Mouse (Mus musculus) left cerebral cortex, adult 18-20 months (tissue): Measurements from ENCODE around the gene Mms19. TPM values are rescaled to one million over a fixed set of nuclear protein-coding genes. Genes with fewer than 3 reads are reported as not detected.

Source experiments
- DNase-seq, 2 experiments: peaks; one replicate each; pipeline ENCODE4 v3.0.0; 2021 to 2022; ENCODE audit warnings: low spot score in 2 of 2, mixed read lengths in 1 of 2
- long read RNA-seq, 2 experiments: library from polyadenylated mRNA; stranded (forward); transcript quantifications; one replicate each; pipeline ENCODE4 v2.0.0; 2021
- total RNA-seq, 2 experiments: library from RNA; stranded (reverse); gene quantifications; 2 replicates each; pipeline ENCODE4 v1.2.3; 2021

Gene Mms19
- total RNA-seq = 10 to 100 TPM; 30.9 to 32.3 TPM
- long read RNA-seq, experiment 1, full-length matches to known transcripts = 8 of 21 reads
- long read RNA-seq, experiment 1, partial matches to known transcripts = 3 of 21 reads
- long read RNA-seq, experiment 1, other reads (novel, unspliced or antisense) = 10 of 21 reads
- long read RNA-seq, experiment 2, full-length matches to known transcripts = 6 of 13 reads
- long read RNA-seq, experiment 2, partial matches to known transcripts = 2 of 13 reads
- long read RNA-seq, experiment 2, other reads (novel, unspliced or antisense) = 5 of 13 reads

DNA sequence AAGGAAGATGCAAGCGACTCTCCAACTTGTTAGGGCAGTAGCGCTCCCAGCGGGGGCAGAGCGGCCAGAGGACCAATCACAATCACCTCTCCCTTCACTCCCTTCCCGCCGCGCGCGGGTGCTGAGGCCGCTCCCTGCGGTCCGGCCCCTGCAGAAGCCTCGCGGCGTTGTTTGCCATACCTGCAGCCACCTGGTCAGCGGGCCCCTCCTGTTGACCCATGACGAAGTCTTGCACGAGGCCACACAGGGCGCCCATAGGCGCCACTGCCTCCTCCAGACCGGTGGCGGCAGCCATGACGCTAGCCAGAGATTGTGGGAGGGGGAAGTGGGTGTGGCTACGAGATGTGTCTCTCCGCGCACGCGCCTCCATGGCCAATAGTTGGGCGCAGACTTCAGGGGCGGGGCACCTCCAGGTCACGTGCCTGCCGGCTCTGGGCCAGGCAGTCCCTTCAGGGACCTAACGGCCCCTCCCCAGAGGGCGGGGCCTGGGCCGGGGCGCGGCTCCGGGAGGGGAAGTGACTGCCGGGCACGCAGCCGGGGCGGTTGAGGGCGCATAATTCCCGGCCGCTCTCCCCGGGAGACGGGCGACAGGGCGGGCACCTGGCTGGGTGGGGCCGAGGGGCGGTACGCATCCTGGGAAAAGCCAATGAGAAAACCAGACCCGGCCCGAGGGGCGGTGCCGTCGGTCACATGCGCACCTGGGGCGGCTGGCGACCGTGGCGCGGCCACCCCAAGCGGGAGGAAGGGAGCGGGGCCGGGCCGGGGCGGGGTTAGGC lies at the start of gene Mms19:
TSS of gene Mms19 (minus strand) at position 339 of the 776 bp plus-strand sequence.
- DNase-seq = peak; percentile 96 to 99

DNA sequence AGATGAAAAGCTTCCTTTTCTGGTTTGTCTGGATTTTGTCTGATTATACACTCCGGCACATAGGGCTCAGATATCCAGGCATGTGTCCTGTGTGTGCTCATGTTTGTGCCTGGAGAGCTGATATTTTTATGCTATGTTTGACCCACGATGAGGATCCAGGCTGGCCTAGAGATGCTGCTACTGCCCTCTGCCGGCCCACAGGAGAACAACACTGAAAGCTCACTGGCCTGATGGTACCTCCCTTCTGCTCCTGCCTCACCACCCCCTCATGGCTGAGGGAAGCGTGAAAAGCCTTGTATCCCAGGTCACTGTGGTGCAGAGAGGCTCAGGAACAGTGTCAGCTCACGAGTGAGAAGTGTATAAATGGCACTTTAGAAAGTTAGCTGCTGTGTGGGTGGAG lies 45.2 kb upstream of the Mms19 start:
- peak; percentile 82 to 83 for DNase-seq

DNA sequence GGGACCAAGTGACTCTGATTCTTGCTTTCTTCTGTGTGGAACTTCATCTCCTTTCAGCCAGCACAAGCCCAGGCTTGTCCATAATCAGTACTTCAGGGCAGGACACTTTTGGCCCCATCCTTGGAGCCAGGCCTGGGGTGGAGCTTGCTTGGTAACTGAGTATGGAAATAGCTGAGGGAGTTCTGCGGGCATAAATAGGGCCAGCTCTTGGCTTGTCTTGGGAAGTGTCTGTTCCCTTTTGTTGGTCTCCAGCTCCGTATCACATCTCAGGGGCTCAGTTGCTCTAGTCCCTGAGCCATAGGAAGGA lies 41.5 kb upstream of the Mms19 start:
- DNase-seq = no peak

GRCm38 (mm10) chr19:42021681-42022541 lies 41.0 kb upstream of the Mms19 start:
- no peak for DNase-seq

DNA sequence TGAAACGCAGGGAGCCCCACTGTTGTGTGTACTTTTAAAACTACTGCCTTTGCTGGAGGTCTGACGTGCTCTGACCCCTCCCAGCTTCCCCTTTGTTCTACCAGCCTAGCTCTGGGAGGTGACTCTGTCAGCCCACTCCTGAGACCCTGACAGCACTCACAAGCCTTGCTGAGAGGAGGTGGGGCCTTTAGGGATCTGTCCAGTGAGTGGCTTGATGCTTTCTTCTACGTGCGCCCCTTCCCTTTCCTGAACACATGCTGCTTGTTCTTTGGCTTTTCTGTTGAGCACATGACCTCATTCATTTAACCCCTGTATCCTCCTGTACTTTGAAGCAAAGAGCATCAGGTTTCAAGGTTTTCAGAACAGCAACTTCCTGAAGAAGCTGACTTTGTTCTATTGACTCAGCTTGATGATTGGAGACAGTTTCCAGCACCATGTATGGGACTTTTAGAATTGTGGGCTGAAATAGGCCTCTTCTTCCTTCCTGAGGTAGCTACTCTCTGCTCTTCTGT lies 38.1 kb upstream of the Mms19 start:
- DNase-seq = no peak

GRCm38 (mm10) chr19:42017399-42018247 lies 36.7 kb upstream of the Mms19 start:
- peak; percentile 55 to 60 for DNase-seq

- peak; percentile 53 to 55 for DNase-seq
Measured at GRCm38 (mm10) chr19:42016840-42017239, 35.9 kb upstream of the Mms19 start.

GRCm38 (mm10) chr19:42016251-42016650 lies 35.3 kb upstream of the Mms19 start:
- no peak for DNase-seq

DNA sequence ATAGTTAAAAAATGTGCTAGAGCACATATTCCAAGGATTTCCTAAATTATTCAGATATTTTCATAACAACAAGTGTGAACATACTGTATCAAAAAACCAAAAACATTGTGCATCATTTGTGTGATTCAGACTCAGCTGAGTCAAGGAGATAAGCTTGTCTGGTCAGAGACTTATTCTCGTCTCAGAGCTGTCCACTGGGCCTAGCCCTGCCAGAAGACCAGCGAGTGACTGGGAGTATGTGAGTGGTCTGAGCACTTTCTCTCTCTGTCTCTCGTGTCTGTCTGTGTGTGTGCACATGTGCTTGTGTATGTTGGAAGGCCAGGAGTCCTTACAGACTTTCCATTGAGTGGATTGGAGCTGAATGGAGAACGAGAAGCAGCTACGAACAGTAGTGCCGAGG lies 34.0 kb upstream of the Mms19 start:
- no peak for DNase-seq

GRCm38 (mm10) chr19:42014231-42014825 lies 33.4 kb upstream of the Mms19 start:
- DNase-seq = no peak

- no peak for DNase-seq
Measured at GRCm38 (mm10) chr19:42011123-42011522, 30.2 kb upstream of the Mms19 start.

GRCm38 (mm10) chr19:42010436-42010835 lies 29.5 kb upstream of the Mms19 start:
- DNase-seq = no peak

DNA sequence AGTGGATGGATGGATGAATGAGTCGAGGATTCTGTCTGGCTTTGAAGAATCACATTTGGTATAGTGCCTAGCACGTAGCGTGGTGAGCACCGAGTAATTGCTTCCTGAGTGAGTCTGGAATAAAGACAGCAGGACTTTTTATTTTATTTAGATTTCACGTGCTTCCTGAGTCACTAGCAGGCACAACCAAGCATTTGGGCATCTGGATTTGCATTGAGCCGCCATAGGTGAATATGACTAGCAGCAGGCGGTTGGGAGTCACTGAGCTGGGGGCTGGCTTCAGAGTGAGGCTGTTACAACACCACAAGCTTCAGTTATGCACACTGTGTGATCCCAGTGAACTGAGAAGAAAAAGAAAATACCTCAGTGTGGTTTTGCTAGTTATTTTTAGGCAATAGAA lies 28.1 kb upstream of the Mms19 start:
- no peak for DNase-seq

DNA sequence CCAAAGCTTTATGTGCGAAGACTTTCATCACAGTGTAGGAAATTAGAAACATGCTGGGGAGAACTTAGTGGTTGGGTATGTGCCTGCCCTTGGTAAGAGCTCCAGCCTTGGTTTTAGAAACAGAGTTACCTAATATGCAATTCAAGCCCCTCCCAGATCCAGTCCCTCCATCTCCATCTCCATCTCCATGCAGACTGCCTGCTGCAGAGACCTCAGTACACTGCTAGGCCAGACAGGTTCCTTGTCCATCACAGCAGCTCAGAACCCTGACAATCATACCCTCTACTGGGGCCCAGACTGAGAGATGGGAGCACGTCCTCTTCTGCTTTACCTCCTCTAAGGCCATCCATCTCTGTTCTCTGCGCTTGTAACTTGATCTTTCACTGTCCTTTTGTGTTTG lies 27.6 kb upstream of the Mms19 start:
- no peak for DNase-seq

GRCm38 (mm10) chr19:42006568-42006967 lies 25.6 kb upstream of the Mms19 start:
- no peak for DNase-seq

DNA sequence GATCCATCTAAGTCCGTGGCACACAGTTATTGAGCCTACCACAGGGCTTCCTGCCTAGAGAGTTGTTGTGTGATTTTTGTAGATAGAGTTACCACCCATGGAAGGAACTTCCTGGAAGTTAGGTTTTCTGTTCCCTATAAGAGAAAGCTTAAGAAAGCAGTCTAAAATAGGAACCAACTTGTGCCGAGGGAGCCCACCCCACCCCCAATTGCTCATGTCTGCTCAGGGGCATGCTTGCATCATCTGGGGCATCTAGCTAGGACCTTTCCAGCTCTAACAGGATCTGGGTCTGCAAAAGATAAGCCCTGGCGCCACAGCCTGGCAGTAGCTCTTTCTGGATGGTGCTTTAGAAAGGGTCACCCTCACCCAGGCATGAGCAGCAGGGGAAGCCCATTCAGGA lies 24.7 kb upstream of the Mms19 start:
- no peak for DNase-seq

DNA sequence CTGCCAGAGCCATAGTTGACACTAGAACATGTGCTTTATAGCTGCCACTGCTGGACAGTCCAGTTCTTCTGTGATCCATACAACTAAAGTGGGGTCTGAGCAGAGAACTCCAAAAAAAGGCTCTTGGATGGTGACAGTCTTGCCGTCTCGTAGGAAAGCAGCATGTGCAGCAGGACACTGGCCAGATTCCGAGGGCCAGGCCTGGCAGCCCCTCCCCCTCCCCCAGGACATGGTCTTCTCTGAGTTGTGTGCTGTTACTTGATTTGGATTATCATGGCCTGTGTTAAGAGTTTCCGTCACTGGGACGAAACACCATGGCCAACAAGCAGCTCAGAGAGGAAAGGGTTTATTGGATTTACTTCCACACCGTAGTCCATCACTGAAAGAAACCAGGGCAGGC lies 23.3 kb upstream of the Mms19 start:
- DNase-seq = no peak

DNA sequence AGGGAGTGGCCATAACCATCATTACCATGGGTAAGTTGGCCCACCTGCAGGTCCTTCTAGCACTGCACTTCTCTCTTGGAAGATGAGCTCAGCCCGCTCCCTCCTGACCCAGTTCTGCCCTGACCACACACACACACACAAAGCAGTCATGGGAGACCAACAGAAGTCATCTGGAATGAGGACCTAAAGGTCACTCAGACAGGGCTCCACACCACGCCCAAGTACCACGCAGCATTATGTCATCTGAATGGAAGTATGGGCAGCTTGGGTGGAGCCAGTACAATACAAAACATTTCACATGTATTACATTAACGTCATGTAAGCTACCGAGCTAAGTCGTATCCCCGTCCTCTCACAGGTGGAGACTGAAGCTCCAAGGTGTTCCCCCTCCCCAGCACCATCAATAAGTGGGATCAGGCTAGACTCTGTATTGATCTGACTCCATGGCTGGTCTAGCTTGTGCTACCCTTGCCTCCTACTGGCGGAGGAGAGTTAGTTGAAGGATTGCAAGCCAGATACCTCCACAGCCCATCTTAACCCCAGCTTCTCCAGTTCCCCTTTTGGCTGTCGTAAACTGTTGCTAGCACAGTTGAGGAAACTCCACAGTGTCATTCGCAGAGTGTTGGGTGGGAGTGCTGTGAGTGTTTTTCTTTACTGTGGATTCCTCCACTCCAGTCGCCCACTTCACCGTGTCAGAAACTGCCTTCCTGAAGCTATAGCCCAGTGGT lies 20.5 kb upstream of the Mms19 start:
- DNase-seq = no peak

- no peak for DNase-seq
Measured at GRCm38 (mm10) chr19:42000446-42000958, 19.5 kb upstream of the Mms19 start.
